Mouse (Mus musculus) forebrain, embryonic 14.5 days (tissue): ENCODE results near the gene Arl5a. TPM values are rescaled to one million over a fixed set of nuclear protein-coding genes. Genes with fewer than 3 reads are reported as not detected.
A peak's percentile ranks its signal among the peaks of the same experiment; 100 is the strongest.

ENCODE experiments used
- ATAC-seq: fragments of 200-750 bp; cut with Nextera tagmentation; 2 replicates; pipeline ENCODE4 v1.8.0; 2017; ENCODE audit warnings: mild to moderate bottlenecking, moderate library complexity
- DNase-seq: peaks from one replicate; pipeline ENCODE4 v3.0.0-alpha.2; 2015; ENCODE audit warnings: low spot score
- H3K27ac ChIP-seq: fragments of 300-500 bp; sonication (generic); 2 replicates; pipeline ENCODE4 v1.5.1; 2014; ENCODE audit warnings: low read depth, mild to moderate bottlenecking, control low read depth, low read length, moderate library complexity
- H3K27me3 ChIP-seq: fragments of 300-500 bp; sonication (generic); replicated peaks from 2 replicates; pipeline ENCODE4 v1.6.1; 2014; ENCODE audit warnings: low read length, control low read depth, mixed read lengths; ENCODE audit not compliant: control insufficient read depth, insufficient read depth
- H3K36me3 ChIP-seq: fragments of 300-500 bp; sonication (generic); 2 replicates; pipeline ENCODE4 v1.6.1; 2014; ENCODE audit warnings: low read length, control low read depth; ENCODE audit not compliant: control insufficient read depth, insufficient read depth
- H3K4me1 ChIP-seq: fragments of 300-500 bp; sonication (generic); 2 replicates; pipeline ENCODE4 v1.6.1; 2014; ENCODE audit warnings: antibody characterized with exemption, low read length, control low read depth; ENCODE audit not compliant: control insufficient read depth, insufficient read depth
- H3K4me2 ChIP-seq: fragments of 300-500 bp; sonication (generic); 2 replicates; pipeline ENCODE4 v1.6.1; 2014; ENCODE audit warnings: mild to moderate bottlenecking, control low read depth, low read length
- H3K4me3 ChIP-seq: fragments of 300-500 bp; sonication (generic); 2 replicates; pipeline ENCODE4 v1.5.1; 2014; ENCODE audit warnings: low read depth, low read length, control low read depth
- H3K9ac ChIP-seq: fragments of 300-500 bp; sonication (generic); 2 replicates; pipeline ENCODE4 v1.6.1; 2014; ENCODE audit warnings: mild to moderate bottlenecking, low read length, control low read depth, moderate library complexity
- H3K9me3 ChIP-seq: fragments of 300-500 bp; sonication (generic); replicated peaks from 2 replicates; pipeline ENCODE4 v1.6.1; 2016; ENCODE audit warnings: low read length, control low read depth, mixed read lengths; ENCODE audit not compliant: control insufficient read depth
- WGBS: fragments of 180-500 bp; shearing (Covaris S2); extraction: QIAGEN DNeasy Blood & Tissue Kit; methylation state at CpG from one replicate; pipeline ENCODE4 v1.1.7; 2014; 5-methylcytosine and 5-hydroxymethylcytosine counted together
- polyA plus RNA-seq: library from polyadenylated mRNA; unstranded; fragments of >200 nt; fragmentation: Nextera tagmentation; extraction: Ambion mirVana; gene quantifications from 2 replicates; pipeline ENCODE4 v1.2.1, GENCODE M21; 2014

Gene Arl5a
- polyA plus RNA-seq, result 57.6 and 59.1 TPM in 2 replicates

DNA sequence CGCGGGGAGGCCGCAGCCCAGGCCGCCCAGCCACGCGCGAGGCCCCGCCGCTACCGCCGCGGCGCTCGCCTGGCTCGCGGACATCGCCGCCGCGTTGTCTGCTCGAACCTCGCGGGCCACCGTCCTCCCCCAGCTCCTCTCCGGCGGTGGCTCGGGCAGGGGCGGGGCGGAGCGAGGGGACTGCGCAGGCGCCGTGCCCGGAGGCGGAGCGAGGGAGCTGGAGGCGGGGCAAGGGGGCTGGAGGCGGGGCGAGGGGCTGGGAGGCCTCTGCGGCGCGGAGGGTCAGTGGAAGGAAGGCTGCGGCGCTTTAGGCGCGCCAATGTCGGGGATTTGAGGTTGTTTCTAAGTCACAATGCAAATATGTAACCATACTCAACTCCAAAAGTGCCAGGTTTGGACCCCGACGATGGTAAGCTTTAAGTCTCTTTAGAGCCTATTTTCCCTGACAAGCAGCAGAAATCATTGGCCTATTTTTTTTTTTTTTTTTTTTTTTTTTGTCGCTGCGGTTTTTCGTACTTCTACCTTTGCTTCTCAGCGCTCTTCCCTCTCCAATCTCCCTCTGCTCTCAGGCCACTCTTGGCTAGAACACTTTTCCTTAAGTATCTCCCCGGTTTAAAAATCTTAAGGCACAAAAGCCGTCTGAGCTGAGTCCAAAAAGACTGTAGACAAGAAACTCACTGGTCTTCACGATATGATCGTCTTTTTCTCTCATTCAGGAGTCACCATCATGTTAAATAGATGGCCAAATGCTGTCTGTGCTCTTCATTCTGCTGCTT is at the start of gene Arl5a:
TSS of gene Arl5a (minus strand) at position 155 of the 776 bp plus-strand sequence.
- DNase-seq (peak; percentile 92), ATAC-seq (peak; percentile 95)
- Histone ChIP-seq H3K36me3 (no peaks in the 10 kb centered on the region), H3K4me3 (peak within 1 kb of the TSS; percentile 93), H3K4me2 (peak within 1 kb of the TSS; percentile 69), H3K9me3 (no peaks in the 10 kb centered on the region), H3K9ac (peak within 1 kb of the TSS; percentile 95), H3K27ac (peak within 1 kb of the TSS; percentile 84), H3K4me1 (peaks cover 12% of the 10 kb centered on the region), H3K27me3 (no peaks in the 10 kb centered on the region)
- WGBS, result under 1% methylated on average over 47 of the region's 57 CpGs

DNA sequence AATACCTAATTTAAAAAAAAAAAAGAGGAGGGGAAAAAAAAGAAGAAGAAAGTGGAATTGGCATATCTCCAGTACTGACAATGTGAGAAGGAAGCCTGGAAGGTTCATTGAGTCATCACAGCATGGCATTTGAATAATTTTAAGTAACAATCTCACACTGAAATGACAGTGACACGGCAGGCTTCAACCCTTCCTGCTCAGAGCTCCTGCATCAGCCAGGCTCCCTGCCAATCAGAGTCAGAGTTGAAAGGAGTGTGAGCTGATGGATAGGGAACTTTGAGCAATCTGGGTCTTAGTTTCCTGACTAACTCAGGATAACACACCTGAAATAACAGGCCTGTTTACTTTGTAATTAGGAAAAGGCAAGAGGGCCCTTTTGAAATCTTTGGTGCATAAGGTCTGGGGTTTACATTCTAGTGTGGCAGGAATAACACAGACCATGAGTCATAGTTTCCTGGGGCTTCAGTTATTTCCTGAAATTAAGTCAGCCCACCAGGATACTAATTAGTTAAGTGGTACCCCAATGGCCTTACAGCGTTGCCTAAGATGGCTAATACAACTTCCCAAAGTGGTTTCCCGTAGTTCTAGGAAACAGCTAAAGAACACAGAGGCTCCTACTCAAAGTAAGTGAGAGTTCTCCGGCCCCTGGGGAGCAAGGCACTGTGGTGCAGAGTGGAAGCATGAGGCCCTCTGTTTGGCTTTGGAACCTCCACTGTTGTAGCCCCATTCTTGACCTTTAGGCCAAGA is 47.0 kb upstream of the Arl5a start:
- Histone ChIP-seq H3K9me3 (no peaks in the 10 kb centered on the region), H3K4me3 (no peak overlapping the region), H3K36me3 (peaks cover 17% of the 10 kb centered on the region; the same call in 1 of the 2 replicates), H3K4me2 (no peak overlapping the region), H3K27me3 (no peaks in the 10 kb centered on the region), H3K4me1 (no peaks in the 10 kb centered on the region), H3K27ac (no peak overlapping the region), H3K9ac (no peak overlapping the region)
- DNase-seq, result peak; percentile 42
- WGBS, result 33% methylated on average over 4 of the region's 4 CpGs
- ATAC-seq, result no peak; the same call in 1 of the 2 replicates

- WGBS, result 84% methylated on average over 4 of the region's 4 CpGs
- Histone ChIP-seq H3K36me3 (peaks cover 9% of the 10 kb centered on the region; the same call in 1 of the 2 replicates), H3K4me3 (no peak overlapping the region), H3K9ac (no peak overlapping the region), H3K4me2 (no peak overlapping the region), H3K9me3 (no peaks in the 10 kb centered on the region), H3K27me3 (no peaks in the 10 kb centered on the region), H3K27ac (no peak overlapping the region), H3K4me1 (no peaks in the 10 kb centered on the region)
- no peak for ATAC-seq
- DNase-seq, result no peak
These were observed 45.4 kb upstream of the Arl5a start for GRCm38 (mm10) chr2:52470044-52470560.

GRCm38 (mm10) chr2:52467629-52468028 is 42.9 kb upstream of the Arl5a start:
- Histone ChIP-seq H3K4me3 (no peak overlapping the region), H3K9ac (no peak overlapping the region), H3K4me2 (no peak overlapping the region), H3K4me1 (no peaks in the 10 kb centered on the region), H3K36me3 (0 out of 2 replicates have a peak, but pooled peaks cover 2% of the 10 kb centered on the region), H3K27me3 (no peaks in the 10 kb centered on the region), H3K9me3 (no peaks in the 10 kb centered on the region), H3K27ac (no peak overlapping the region)
- DNase-seq, result no peak
- WGBS, result 85% methylated on average over 6 of the region's 6 CpGs
- ATAC-seq, result no peak

GRCm38 (mm10) chr2:52461206-52461967 is 36.7 kb upstream of the Arl5a start:
- no peak overlapping the region for H3K4me2 ChIP-seq
- H3K9ac ChIP-seq, result no peak overlapping the region
- H3K27ac ChIP-seq, result no peak overlapping the region
- H3K4me3 ChIP-seq, result no peak overlapping the region
- H3K36me3 ChIP-seq, result 0 out of 2 replicates have a peak, but pooled peaks cover 2% of the 10 kb centered on the region
- ATAC-seq (no peak), DNase-seq (no peak)
- H3K27me3 ChIP-seq, result no peaks in the 10 kb centered on the region
- H3K9me3 ChIP-seq, result no peaks in the 10 kb centered on the region
- WGBS, result 86% methylated on average over 12 of the region's 12 CpGs
- H3K4me1 ChIP-seq, result no peaks in the 10 kb centered on the region

DNA sequence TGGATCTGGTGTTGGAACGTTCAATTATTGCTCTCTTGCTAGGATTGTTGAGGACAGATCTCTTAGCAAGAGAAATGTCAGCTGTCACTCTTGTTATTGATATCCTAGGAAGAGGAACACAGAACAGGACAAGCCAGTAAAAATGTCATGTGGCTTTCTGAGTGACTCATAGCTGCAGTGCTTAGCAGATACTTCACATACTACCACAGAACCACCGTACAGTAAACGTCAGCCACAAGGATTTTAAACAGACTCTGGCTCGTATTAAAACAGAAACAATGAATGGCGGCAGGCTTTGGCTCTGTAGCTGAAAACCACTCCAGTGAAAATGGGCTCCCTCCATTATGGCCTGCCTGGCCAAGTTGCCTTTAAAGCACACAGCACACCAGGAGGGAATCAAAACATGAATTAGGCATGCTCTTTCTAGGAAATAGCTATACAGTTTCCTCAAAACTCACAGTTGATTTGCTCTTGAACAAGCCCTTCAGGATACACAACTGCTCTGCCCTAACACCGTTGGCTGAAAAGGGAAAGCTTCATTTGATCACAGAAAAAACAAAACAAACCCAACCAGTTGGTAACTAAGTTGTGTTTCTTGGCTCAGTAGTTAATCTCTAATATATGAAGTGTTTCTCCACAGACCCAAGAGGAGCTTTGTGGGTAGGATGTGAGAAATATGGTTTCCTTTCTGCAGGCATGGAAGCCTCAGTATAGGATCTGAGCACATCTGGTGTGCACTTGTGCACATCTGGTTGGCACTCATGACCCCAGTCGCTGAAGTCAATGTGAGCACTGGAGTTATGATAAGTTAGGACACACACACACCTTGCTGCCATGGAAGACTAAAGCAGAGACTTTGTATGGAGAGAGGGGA is 31.1 kb upstream of the Arl5a start:
- Histone ChIP-seq H3K4me3 (no peak overlapping the region), H3K9me3 (no peaks in the 10 kb centered on the region), H3K4me1 (no peaks in the 10 kb centered on the region), H3K9ac (no peak overlapping the region), H3K4me2 (no peak overlapping the region), H3K27ac (no peak overlapping the region), H3K27me3 (no peaks in the 10 kb centered on the region), H3K36me3 (no peaks in the 10 kb centered on the region)
- ATAC-seq (no peak), DNase-seq (peak; percentile 30)
- 47% methylated on average over 7 of the region's 7 CpGs for WGBS

DNA sequence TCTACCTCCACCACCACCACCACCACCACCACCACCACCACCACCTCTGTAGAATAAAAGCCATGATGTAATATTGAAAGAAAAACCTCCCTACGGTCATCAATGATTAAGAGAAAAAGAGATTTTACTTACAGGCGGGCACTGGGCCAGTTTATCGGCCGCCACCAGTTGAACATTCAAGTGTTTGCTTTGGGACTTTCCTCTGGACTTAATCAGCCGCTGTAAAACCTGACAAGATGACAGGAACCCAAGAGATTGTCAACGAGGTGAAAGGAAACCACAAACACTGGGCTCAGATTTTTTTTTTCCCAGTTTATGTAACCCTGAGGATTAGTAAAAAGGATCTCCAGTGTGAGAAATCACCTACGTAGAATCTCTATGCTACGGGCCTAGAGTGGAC is 25.1 kb upstream of the Arl5a start:
- no peak overlapping the region for H3K27ac ChIP-seq
- no peak for ATAC-seq
- WGBS, result 90% methylated on average over 8 of the region's 8 CpGs

DNA sequence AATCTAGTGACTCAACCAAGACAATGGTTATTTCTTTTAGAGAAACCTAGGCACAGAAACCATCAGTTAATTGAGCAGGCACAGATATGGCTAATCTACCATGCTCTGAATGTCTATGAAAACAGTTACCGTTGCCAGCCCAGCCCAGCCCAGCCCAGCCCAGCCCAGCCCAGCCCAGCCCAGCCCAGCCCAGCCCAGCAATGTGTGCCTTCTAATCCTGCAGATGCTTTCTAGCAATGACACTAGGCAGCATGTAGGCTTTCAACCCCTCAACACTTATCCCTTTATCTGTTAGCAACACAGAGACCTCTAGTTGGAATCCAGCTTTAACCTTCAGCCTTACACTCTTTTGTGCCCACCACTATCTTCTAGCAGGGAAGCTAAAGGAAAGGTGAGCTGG is 24.2 kb upstream of the Arl5a start:
- DNase-seq, result no peak
- Histone ChIP-seq H3K36me3 (no peaks in the 10 kb centered on the region), H3K27ac (no peak overlapping the region), H3K27me3 (no peaks in the 10 kb centered on the region), H3K9ac (no peak overlapping the region), H3K9me3 (no peaks in the 10 kb centered on the region), H3K4me1 (no peaks in the 10 kb centered on the region), H3K4me3 (no peak overlapping the region), H3K4me2 (no peak overlapping the region)
- ATAC-seq, result no peak
- 94% methylated on average over 1 of the region's 1 CpGs for WGBS

More for the DNA sequence above, 25.1 kb upstream of the Arl5a start:
- no peak for DNase-seq
- no peak overlapping the region for H3K4me2 ChIP-seq
- H3K27me3 ChIP-seq, result no peaks in the 10 kb centered on the region
- H3K9me3 ChIP-seq, result no peaks in the 10 kb centered on the region
- no peaks in the 10 kb centered on the region for H3K4me1 ChIP-seq
- H3K9ac ChIP-seq, result no peak overlapping the region
- no peaks in the 10 kb centered on the region for H3K36me3 ChIP-seq
- H3K4me3 ChIP-seq, result no peak overlapping the region
